Mouse (Mus musculus) myocyte (in vitro differentiated cells): ENCODE measurements around the gene Aoc1.
"Not testable (repeated sequence)": the region's sequence is repeated elsewhere in the genome, so short reads cannot be mapped to it uniquely, and the experiment has no call there.

Experiments
- CEBPB ChIP-seq: IDR thresholded peaks from 2 replicates; pipeline ENCODE4 v1.6.1; 2011; ENCODE audit warnings: mild to moderate bottlenecking, moderate library complexity; ENCODE audit not compliant: poor library complexity, insufficient read depth, severe bottlenecking
- E2F4 ChIP-seq: IDR thresholded peaks from one replicate; pipeline ENCODE4 v1.6.1; 2011; ENCODE audit warnings: mild to moderate bottlenecking, control low read depth, moderate library complexity; ENCODE audit not compliant: insufficient read depth
- MAX ChIP-seq: IDR thresholded peaks from one replicate; pipeline ENCODE4 v1.6.1; 2011; ENCODE audit warnings: low read depth, mild to moderate bottlenecking, control low read depth
- MYOD1 ChIP-seq, 3 experiments: IDR thresholded peaks; one replicate each; pipeline ENCODE4 v1.6.1; 2011; ENCODE audit warnings: control low read depth in 2 of 3, low read depth in 2 of 3, mild to moderate bottlenecking in 2 of 3, moderate library complexity in 1 of 3; ENCODE audit not compliant: insufficient read length in 2 of 3, control insufficient read depth in 1 of 3
- MYOG ChIP-seq, 3 experiments: IDR thresholded peaks; one replicate each; pipeline ENCODE4 v1.6.1; 2011; ENCODE audit warnings: control low read depth in 2 of 3, low read depth in 2 of 3, mild to moderate bottlenecking in 2 of 3; ENCODE audit not compliant: insufficient read length in 2 of 3, control insufficient read depth in 1 of 3, insufficient read depth in 1 of 3
- POLR2A ChIP-seq: IDR thresholded peaks from one replicate; pipeline ENCODE4 v1.6.1; 2011; ENCODE audit warnings: low read depth, mild to moderate bottlenecking, control low read depth, moderate library complexity; ENCODE audit not compliant: insufficient read length
- POLR2AphosphoS2 ChIP-seq: IDR thresholded peaks from one replicate; pipeline ENCODE4 v1.6.1; 2011; ENCODE audit warnings: low read depth, control low read depth; ENCODE audit not compliant: insufficient read length
- SRF ChIP-seq: IDR thresholded peaks from one replicate; pipeline ENCODE4 v1.6.1; 2011; ENCODE audit warnings: low read depth; ENCODE audit not compliant: control insufficient read depth, insufficient read length
- TCF12 ChIP-seq: IDR thresholded peaks from one replicate; pipeline ENCODE4 v1.6.1; 2011; ENCODE audit warnings: mild to moderate bottlenecking, control low read depth; ENCODE audit not compliant: poor library complexity, insufficient read depth, severe bottlenecking
- USF1 ChIP-seq: IDR thresholded peaks from one replicate; pipeline ENCODE4 v1.6.1; 2011; ENCODE audit warnings: low read depth, mild to moderate bottlenecking, control low read depth, moderate library complexity

GRCm38 (mm10) chr6:48901316-48901715 lies 28.6 kb downstream of the Aoc1 start:
- TF ChIP-seq SRF; MYOD1 (IDR thresholded peaks at IDR 0.05; ENCODE audit: control insufficient read depth in 1 of 3, insufficient read length in 2 of 3, low read depth in 2 of 3); POLR2A; POLR2AphosphoS2; MYOG (IDR thresholded peaks at IDR 0.05; ENCODE audit: control insufficient read depth in 1 of 3, insufficient read depth in 1 of 3, insufficient read length in 2 of 3, low read depth in 2 of 3); USF1; MAX; CEBPB; E2F4; TCF12: not testable (repeated sequence)
